Mouse (Mus musculus) spleen, adult 12 weeks (tissue): ENCODE results near the gene Heatr4.
"Not testable (repeated sequence)": the region's sequence is repeated elsewhere in the genome, so short reads cannot be mapped to it uniquely, and the experiment has no call there.

Experiments used
- DNase-seq: peaks from one replicate; pipeline ENCODE4 v3.0.0; 2022; ENCODE audit warnings: low spot score

Heatr4 gene

GRCm38 (mm10) chr12:83984752-83985151, at the start of gene Heatr4:
TSS of gene Heatr4 (minus strand) at chr12:83984852.
- no peak for DNase-seq

- no peak for DNase-seq
Measured at GRCm38 (mm10) chr12:84034108-84034507, 49.5 kb upstream of the Heatr4 start.

- DNase-seq = not testable (repeated sequence)
Measured at GRCm38 (mm10) chr12:84033302-84033701, 48.6 kb upstream of the Heatr4 start.

GRCm38 (mm10) chr12:84032854-84033253, 48.2 kb upstream of the Heatr4 start:
- DNase-seq = no peak

- DNase-seq = peak; percentile 42
Measured at GRCm38 (mm10) chr12:84030659-84031332, 46.1 kb upstream of the Heatr4 start.

- DNase-seq = not testable (repeated sequence)
Measured at GRCm38 (mm10) chr12:84029043-84029442, 44.4 kb upstream of the Heatr4 start.

- not testable (repeated sequence) for DNase-seq
Measured at GRCm38 (mm10) chr12:84028328-84028727, 43.7 kb upstream of the Heatr4 start.

GRCm38 (mm10) chr12:84025888-84026287, 41.2 kb upstream of the Heatr4 start:
- DNase-seq = no peak

GRCm38 (mm10) chr12:84023052-84023745, 38.5 kb upstream of the Heatr4 start:
- no peak for DNase-seq

- not testable (repeated sequence) for DNase-seq
Measured at GRCm38 (mm10) chr12:84022266-84022665, 37.6 kb upstream of the Heatr4 start.

- not testable (repeated sequence) for DNase-seq
Measured at GRCm38 (mm10) chr12:84020528-84020927, 35.9 kb upstream of the Heatr4 start.

- no peak for DNase-seq
Measured at GRCm38 (mm10) chr12:84013701-84014100, 29.0 kb upstream of the Heatr4 start.

GRCm38 (mm10) chr12:84013130-84013529, 28.5 kb upstream of the Heatr4 start:
- no peak for DNase-seq

- no peak for DNase-seq
Measured at GRCm38 (mm10) chr12:84011251-84012040, 26.8 kb upstream of the Heatr4 start.

GRCm38 (mm10) chr12:84010201-84010600, 25.5 kb upstream of the Heatr4 start:
- DNase-seq = no peak

- not testable (repeated sequence) for DNase-seq
Measured at GRCm38 (mm10) chr12:84009171-84009965, 24.7 kb upstream of the Heatr4 start, which contains the start of gene Acot1. TSS of gene Acot1 (plus strand) at chr12:84009490.

GRCm38 (mm10) chr12:84008729-84009128, 24.1 kb upstream of the Heatr4 start:
- no peak for DNase-seq

GRCm38 (mm10) chr12:84008251-84008650, 23.6 kb upstream of the Heatr4 start:
- DNase-seq = no peak

GRCm38 (mm10) chr12:84003866-84004265, 19.2 kb upstream of the Heatr4 start:
- DNase-seq = no peak

GRCm38 (mm10) chr12:84000418-84000817, 15.8 kb upstream of the Heatr4 start:
- no peak for DNase-seq

GRCm38 (mm10) chr12:83999237-83999636, 14.6 kb upstream of the Heatr4 start:
- not testable (repeated sequence) for DNase-seq
